Mouse (Mus musculus) C2C12 (cell line): ENCODE measurements around the gene Xpo1. TPM values are rescaled to one million over a fixed set of nuclear protein-coding genes. Genes with fewer than 3 reads are reported as not detected.

Experiments used
- H3K27me3 ChIP-seq: one replicate; pipeline ENCODE4 v1.6.1; 2011; ENCODE audit not compliant: control insufficient read depth, insufficient read depth, insufficient read length
- H3K36me3 ChIP-seq: one replicate; pipeline ENCODE4 v1.6.1; 2011; ENCODE audit not compliant: control insufficient read depth, insufficient read depth
- H3K4me3 ChIP-seq: one replicate; pipeline ENCODE4 v1.5.1; 2011; ENCODE audit warnings: mild to moderate bottlenecking, control low read depth; ENCODE audit not compliant: poor library complexity, insufficient read depth, severe bottlenecking
- H3K79me2 ChIP-seq: one replicate; pipeline ENCODE4 v1.6.1; 2011; ENCODE audit not compliant: control insufficient read depth, insufficient read depth
- H3K79me3 ChIP-seq: one replicate; pipeline ENCODE4 v1.6.1; 2011; ENCODE audit warnings: low read depth, control low read depth
- H3ac ChIP-seq: one replicate; pipeline ENCODE3; 2011; ENCODE audit warnings: low read depth; ENCODE audit not compliant: control insufficient read depth, insufficient read length
- CEBPB ChIP-seq: IDR thresholded peaks from one replicate; pipeline ENCODE4 v1.6.1; 2011; ENCODE audit warnings: low read depth, mild to moderate bottlenecking, control low read depth, moderate library complexity
- CTCF ChIP-seq: IDR thresholded peaks from one replicate; pipeline ENCODE4 v1.5.1; 2011; ENCODE audit not compliant: control insufficient read depth, insufficient read depth, insufficient read length
- FOSL1 ChIP-seq: IDR thresholded peaks from one replicate; pipeline ENCODE4 v1.8.0; 2011; ENCODE audit warnings: mild to moderate bottlenecking, low read length; ENCODE audit not compliant: poor library complexity, insufficient read depth, severe bottlenecking
- MAX ChIP-seq: IDR thresholded peaks from one replicate; pipeline ENCODE4 v1.6.1; 2011; ENCODE audit warnings: mild to moderate bottlenecking, control low read depth
- MYOD1 ChIP-seq: IDR thresholded peaks from one replicate; pipeline ENCODE4 v1.6.1; 2011; ENCODE audit warnings: low read depth; ENCODE audit not compliant: control insufficient read depth, insufficient read length
- MYOG ChIP-seq: IDR thresholded peaks from one replicate; pipeline ENCODE4 v1.6.1; 2011; ENCODE audit not compliant: control insufficient read depth, insufficient read length; ENCODE audit errors: extremely low read depth
- USF1 ChIP-seq: IDR thresholded peaks from one replicate; pipeline ENCODE4 v1.6.1; 2011; ENCODE audit warnings: low read depth, mild to moderate bottlenecking, control low read depth, moderate library complexity
- polyA plus RNA-seq: library from polyadenylated mRNA; unstranded; fragments of >200 nt; fragmentation: generic; extraction: Trizol; gene quantifications from one replicate; pipeline ENCODE4 v1.2.1, GENCODE M21; 2012; ENCODE audit warnings: missing spikeins

Gene Xpo1
- polyA plus RNA-seq, 1 experiment = 32.9 TPM

GRCm38 (mm10) chr11:23259481-23259880, 3.6 kb downstream of the Xpo1 start:
- no peak overlapping the region for H3K4me3 ChIP-seq
- H3K79me2 ChIP-seq = peaks cover 88% of the 10 kb centered on the region
- H3ac ChIP-seq = no peak overlapping the region
- TF ChIP-seq USF1 (no peak), CEBPB (no peak), MAX (no peak), MYOD1 (no peak), CTCF (no peak), FOSL1 (no peak), MYOG (no peak)
- H3K79me3 ChIP-seq = peaks cover 82% of the 10 kb centered on the region
- no peaks in the 10 kb centered on the region for H3K27me3 ChIP-seq
- peaks cover 32% of the 10 kb centered on the region for H3K36me3 ChIP-seq

- no peaks in the 10 kb centered on the region for H3K27me3 ChIP-seq
- TF ChIP-seq MYOG (no peak), USF1 (no peak), MYOD1 (no peak), FOSL1 (no peak), CTCF (no peak), CEBPB (no peak), MAX (no peak)
- H3ac ChIP-seq = no peak overlapping the region
- H3K79me2 ChIP-seq = peaks cover 95% of the 10 kb centered on the region
- peaks cover 89% of the 10 kb centered on the region for H3K79me3 ChIP-seq
- peaks cover 39% of the 10 kb centered on the region for H3K36me3 ChIP-seq
- no peak overlapping the region for H3K4me3 ChIP-seq
Measured at GRCm38 (mm10) chr11:23260186-23260585, 4.3 kb downstream of the Xpo1 start.

- TF ChIP-seq FOSL1 (no peak), CTCF (peak; percentile 23), MYOG (no peak), MYOD1 (no peak), CEBPB (no peak), USF1 (peak; percentile 8), MAX (peak; percentile 67)
- Histone ChIP-seq H3ac (no peak overlapping the region), H3K36me3 (peaks cover 50% of the 10 kb centered on the region), H3K4me3 (no peak overlapping the region), H3K79me2 (peaks cover 100% of the 10 kb centered on the region), H3K27me3 (no peaks in the 10 kb centered on the region), H3K79me3 (peaks cover 99% of the 10 kb centered on the region)
Measured at GRCm38 (mm10) chr11:23261490-23261889, 5.6 kb downstream of the Xpo1 start.

GRCm38 (mm10) chr11:23264949-23265348, 9.1 kb downstream of the Xpo1 start:
- Histone ChIP-seq H3K27me3 (no peaks in the 10 kb centered on the region), H3K79me2 (peaks cover 99% of the 10 kb centered on the region), H3K79me3 (peaks cover 87% of the 10 kb centered on the region), H3ac (no peak overlapping the region), H3K4me3 (no peak overlapping the region), H3K36me3 (peaks cover 83% of the 10 kb centered on the region)
- TF ChIP-seq MYOG (no peak), MAX (no peak), CTCF (no peak), MYOD1 (no peak), CEBPB (no peak), FOSL1 (no peak), USF1 (no peak)

GRCm38 (mm10) chr11:23271770-23272724, 16.2 kb downstream of the Xpo1 start:
- no peak for TF ChIP-seq CEBPB
- TF ChIP-seq MYOD1 = no peak
- no peak for TF ChIP-seq CTCF
- TF ChIP-seq FOSL1 = no peak
- no peak for TF ChIP-seq MAX
- no peak for TF ChIP-seq MYOG
- TF ChIP-seq USF1 = no peak
- Histone ChIP-seq H3K79me2 (peaks cover 91% of the 10 kb centered on the region), H3K79me3 (peaks cover 39% of the 10 kb centered on the region), H3K36me3 (peaks cover 100% of the 10 kb centered on the region), H3K4me3 (no peak overlapping the region), H3K27me3 (no peaks in the 10 kb centered on the region), H3ac (no peak overlapping the region)

- H3ac ChIP-seq = no peak overlapping the region
- H3K79me2 ChIP-seq = peaks cover 73% of the 10 kb centered on the region
- peaks cover 100% of the 10 kb centered on the region for H3K36me3 ChIP-seq
- H3K4me3 ChIP-seq = no peak overlapping the region
- H3K79me3 ChIP-seq = peaks cover 19% of the 10 kb centered on the region
- TF ChIP-seq USF1 (no peak), MYOD1 (no peak), CTCF (no peak), MAX (no peak), FOSL1 (no peak), MYOG (no peak), CEBPB (no peak)
- no peaks in the 10 kb centered on the region for H3K27me3 ChIP-seq
Measured at GRCm38 (mm10) chr11:23275780-23276179, 19.9 kb downstream of the Xpo1 start.
